Mouse (Mus musculus): ENCODE results near the gene Elp4. TPM values are rescaled to one million over a fixed set of nuclear protein-coding genes. Genes with fewer than 3 reads are reported as not detected.

The Elp4 gene
- total RNA-seq, 2 experiments from 2014 or later: 17.8 to 22.2 TPM

DNA sequence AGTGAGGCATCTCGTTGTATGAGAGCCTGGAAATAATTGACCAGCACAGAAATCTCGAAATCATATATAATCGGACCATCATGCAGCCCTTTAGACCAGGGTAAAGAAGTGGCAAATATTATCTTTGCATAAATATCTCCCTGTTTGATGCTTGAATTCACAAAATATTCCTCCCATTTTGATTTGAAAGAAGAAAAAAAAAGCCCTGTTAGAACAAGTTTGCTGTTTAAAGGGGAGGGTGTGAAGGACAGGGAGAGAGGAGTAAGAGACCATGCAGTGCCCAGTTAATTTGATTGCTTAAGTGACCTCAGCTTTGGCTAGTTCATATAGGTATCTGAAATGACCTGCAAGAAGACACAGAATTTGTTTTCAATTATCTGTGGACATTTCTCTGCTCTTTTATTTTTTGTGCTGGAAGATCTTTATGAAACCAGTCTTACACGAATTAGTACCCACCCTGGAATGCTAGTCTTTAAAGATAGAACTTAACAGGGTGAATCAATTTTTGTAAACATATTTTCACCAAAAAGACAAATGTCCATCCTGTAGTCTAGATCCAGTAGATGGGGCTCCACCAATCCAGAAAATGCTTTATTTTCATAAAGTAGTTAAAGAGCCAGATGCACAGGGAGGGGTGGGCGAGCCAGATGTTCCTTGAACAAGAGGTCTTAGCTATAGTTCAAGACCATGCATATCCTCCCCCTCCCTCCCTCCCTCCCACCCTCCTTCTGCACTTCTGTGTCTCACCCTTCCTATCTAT is 238.7 kb downstream of the Elp4 start:
- DNase-seq (ENCODE audit: low spot score in 2 of 2): no peak
- intact Hi-C loops (cut with DNase I): no loop called here

DNA sequence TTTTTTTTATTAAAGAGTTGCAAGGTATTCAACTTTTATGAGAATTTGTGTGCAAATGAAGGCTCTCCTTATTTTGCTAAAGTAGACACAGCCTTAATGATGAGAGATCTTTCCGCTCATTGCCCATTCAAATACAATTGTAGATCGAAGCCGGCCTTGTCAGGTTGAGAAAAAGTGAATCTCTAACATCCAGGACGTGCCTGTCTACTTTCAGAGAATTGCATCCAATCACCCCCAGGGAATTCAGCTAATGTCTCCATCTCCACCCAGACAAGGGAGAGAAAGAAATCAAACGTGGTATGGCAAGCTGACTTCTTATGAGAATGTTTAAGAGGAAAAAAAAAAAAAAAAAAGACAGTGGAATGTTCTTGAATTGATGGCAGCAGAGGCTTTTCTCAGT is 239.4 kb downstream of the Elp4 start:
- no peak for DNase-seq (ENCODE audit: low spot score in 2 of 2)
- intact Hi-C loops (cut with DNase I): no loop called here

DNA sequence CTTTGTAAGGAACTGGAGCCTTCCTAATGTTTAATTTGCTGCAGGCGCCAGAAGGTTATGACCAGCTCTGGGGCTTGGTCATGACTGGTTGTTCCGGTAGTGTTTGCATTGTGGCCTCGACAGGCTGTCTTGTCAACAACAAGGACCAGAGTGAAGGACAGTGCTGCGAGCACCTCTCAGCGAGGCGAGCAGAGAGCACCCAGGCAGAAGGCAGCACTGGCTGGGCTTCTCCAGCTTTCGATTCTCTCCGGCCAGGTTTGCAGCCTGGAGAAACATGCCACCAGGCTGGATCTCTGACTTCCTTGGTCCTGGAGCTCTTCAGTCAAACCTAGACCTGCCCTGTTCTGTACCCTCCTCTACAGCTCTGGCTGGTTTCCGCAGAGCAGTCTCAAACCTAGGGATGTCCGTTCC is 241.3 kb downstream of the Elp4 start:
- intact Hi-C loops (cut with DNase I): no loop called here
- DNase-seq (ENCODE audit: low spot score in 2 of 2): no peak

DNA sequence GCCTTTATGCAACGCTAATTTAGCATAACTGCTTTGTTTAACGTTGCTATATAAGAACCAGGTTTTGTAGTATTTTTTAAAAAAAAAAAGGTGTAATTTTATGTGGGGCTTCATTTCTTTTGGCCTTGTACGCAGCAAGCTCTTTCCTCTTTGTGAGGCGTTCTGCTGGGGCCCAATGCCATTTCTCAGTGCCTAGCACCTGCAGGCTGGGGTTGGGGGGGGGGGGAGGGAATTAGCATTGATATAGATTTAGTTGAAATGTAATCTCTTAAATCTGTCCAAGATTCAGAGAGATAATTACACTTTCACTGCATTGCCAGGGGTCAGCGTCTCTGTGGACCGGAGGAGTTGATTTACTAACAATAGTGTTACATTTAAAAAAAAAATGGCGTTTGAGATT is 241.8 kb downstream of the Elp4 start:
- no peak for DNase-seq (ENCODE audit: low spot score in 2 of 2)
- intact Hi-C loops (cut with DNase I): no loop called here

DNA sequence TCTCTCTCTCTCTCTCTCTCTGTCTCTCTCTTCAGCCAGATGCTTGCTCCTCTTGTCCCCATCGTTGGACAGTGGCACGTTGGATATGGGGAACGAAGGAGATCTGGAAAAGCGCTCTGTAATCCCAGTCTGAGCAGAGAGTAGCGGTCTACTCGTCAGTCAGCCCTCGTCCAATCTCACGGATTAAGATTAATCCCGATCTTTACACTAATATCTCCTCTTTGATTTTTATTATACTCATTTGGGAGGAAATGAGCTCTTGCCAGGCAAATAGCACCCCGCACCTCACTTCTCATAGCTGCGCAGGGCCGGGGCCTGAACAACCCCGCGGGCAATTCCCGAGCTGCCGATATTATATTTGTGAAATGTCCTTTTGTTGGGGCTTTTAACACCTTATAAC is 242.2 kb downstream of the Elp4 start:
- DNase-seq (ENCODE audit: low spot score in 2 of 2): no peak
- intact Hi-C loops (cut with DNase I): no loop called here

DNA sequence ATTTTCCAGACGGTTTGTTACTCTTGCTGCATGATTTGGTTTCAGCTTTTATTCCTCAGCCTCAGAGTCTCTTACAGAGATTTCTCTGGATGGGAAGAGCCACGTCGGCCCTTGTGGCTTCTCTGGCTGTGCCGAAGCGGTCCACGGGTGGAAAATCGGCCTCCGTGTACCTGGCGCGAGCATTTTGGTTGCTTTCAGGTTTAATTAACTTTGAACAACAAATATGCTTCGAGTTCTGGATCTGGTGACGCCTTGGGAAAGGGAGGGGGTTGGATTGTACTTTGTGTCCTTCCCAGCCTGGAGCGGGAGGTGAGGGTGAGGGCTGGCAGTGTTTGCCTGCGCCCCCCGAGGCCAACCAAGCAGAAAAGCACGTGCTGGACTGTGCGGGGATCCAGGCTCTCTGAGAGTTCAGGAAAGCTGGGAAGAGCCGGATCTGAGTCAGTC is 242.7 kb downstream of the Elp4 start:
- intact Hi-C loops (cut with DNase I): no loop called here
- no peak for DNase-seq (ENCODE audit: low spot score in 2 of 2)

DNA sequence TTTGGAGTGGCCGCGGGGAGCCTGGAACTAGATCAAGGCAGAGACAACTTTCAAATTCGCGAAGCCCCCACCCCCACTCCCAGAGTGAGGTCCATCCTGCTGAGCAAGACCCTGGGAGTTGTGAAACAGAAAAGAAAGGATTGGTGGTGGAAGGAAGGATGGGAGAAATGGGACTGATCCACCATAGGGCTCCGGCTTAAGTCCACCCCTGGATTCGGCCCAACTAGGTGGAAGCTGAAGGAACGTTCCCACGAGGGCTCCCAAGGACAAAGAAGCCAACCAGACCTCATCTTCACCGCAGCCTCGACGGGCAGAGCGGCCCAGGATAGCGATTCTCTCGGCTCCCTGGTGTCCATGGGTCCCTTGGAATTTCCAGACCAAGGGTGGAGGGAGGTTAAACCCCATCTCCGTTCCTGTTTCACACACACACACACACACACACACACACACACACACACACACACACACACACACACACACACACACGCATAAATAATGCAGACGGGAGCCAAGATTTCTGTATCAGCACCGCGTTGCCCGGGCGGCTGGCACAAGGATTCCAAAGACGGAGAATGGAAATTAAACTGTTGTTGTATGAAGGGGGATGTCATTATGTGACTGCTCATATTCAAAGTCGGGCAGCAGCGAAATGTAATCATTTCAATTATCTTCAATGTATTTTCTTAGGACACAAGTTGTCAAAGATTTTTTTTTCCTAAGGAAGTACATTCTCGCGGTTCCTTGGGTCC is 243.3 kb downstream of the Elp4 start:
- DNase-seq (ENCODE audit: low spot score in 2 of 2): no peak
- intact Hi-C loops (cut with DNase I): no loop called here

DNA sequence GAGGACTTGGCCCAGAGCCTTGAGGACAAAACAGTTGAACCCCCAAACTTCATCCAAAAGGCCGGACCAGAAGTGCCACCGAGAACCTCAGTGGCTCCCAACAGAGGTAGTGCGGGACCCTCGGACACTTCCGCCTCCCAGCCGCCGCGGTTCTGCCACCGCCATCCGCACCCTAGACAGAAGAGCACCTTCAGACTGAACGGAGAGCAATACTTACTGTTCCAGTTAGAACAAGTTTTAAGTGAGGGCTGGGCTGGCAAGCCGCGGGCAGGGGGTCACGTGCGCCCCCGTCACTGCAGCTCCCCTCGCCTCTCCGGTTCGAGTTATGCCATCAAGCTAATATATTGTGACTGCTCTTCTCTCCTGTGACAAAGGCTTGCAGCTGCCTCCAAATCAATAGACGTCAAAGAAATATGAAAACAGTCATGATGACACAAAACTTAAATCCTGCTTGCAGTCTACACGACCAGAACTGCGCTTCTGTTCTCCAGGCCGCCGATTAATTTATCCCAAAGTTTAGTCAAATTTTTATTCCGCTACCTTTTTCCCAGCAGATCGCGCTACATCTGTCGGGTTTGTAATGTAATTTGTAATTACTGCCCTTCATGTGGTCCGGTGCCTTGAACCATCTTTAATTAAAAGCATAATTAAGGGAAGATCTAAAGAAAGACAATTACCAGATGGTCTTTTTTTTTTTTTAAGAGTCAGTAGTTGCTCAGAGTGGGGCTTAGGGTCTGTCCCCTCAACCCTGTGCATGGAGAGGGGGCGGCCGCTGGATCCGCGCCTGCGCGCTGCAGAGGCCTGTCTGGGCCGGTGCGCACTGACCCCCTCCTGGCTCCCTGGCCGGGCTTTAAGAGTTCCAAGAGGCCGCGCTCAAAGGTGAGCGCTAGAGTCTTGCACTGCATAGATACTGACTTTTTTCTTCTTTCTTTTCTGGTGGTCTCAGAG is 244.2 kb downstream of the Elp4 start:
- intact Hi-C loops (cut with DNase I): no loop called here

DNA sequence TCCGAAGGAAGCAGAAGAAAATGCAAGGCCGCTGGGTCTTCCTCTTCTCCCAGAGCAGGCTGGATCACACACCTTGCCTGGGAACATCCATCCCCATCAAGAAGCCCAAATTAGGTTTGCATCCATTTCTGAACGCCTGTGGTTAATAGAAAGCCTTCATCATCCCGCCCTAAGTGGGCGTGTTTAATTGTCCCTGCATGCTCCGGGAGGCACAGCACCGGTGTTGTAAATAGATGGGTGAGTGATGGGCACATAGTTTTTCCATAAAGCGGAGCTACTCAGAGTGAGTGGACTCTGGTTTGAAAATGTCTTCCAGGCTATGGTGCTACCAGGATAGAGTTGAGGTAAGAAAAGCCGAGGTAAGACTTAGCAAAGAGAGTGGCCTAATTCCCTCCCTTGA is 245.0 kb downstream of the Elp4 start:
- no peak for DNase-seq (ENCODE audit: low spot score in 2 of 2)
- intact Hi-C loops (cut with DNase I): no loop called here

More for the DNA sequence above, 244.2 kb downstream of the Elp4 start:
- no peak for DNase-seq (ENCODE audit: low spot score in 2 of 2)

DNA sequence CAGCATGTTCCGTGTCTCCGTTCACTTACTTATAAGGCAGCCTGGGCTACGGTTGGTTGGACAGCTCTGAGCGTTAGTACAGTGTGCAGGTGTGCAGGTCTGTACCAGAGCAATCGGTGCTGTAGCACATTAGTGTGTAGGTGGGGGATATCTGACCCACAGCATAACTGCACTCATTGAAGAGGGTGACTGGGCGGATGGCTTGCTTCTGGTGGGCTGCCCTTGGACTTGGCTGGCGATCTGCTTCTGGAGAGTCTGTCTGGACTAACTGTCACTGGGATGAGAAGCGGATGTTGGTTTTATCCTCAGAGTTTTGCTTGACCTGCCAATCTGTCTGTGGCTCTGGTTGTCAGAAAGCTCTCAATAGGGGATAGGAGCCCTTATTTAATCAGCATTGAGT is 247.9 kb downstream of the Elp4 start:
- DNase-seq (ENCODE audit: low spot score in 2 of 2): no peak
- intact Hi-C loops (cut with DNase I): no loop called here

Other genes starting within 250 kb of the Elp4 start
- 1 to 10 TPM; 8.4 to 8.5 TPM for gene Pax6, start 235.7 kb downstream of the Elp4 start, total RNA-seq (2021)
- 10 to 100 TPM; 29.4 to 29.9 TPM for gene Immp1l, start 74 bp upstream of the Elp4 start, total RNA-seq (2021)
- 10 to 100 TPM; 19.5 to 24.1 TPM for gene Dnajc24, start 99.0 kb upstream of the Elp4 start, total RNA-seq (2021)

Data from left cerebral cortex, postnatal 25 days (tissue).